Mouse (Mus musculus) megakaryocyte, embryonic 14.5 days (primary cell): ENCODE data around the gene Tra2b. TPM values are rescaled to one million over a fixed set of nuclear protein-coding genes. Genes with fewer than 3 reads are reported as not detected.
"Not testable (repeated sequence)": the region's sequence is repeated elsewhere in the genome, so short reads cannot be mapped to it uniquely, and the experiment has no call there.

Experiments
- H3K27me3 ChIP-seq: replicated peaks from 2 replicates; pipeline ENCODE3; 2012; ENCODE audit warnings: inconsistent platforms
- H3K36me3 ChIP-seq: replicated peaks from 2 replicates; pipeline ENCODE3; 2012; ENCODE audit warnings: low read length, inconsistent platforms, mixed read lengths
- H3K4me1 ChIP-seq: 2 replicates; pipeline ENCODE4 v1.6.1; 2012; ENCODE audit warnings: inconsistent platforms
- H3K4me3 ChIP-seq: replicated peaks from 2 replicates; pipeline ENCODE3; 2012; ENCODE audit warnings: moderate library complexity, mild to moderate bottlenecking, inconsistent platforms
- H3K9me3 ChIP-seq: 2 replicates; pipeline ENCODE4 v1.6.1; 2012; ENCODE audit warnings: inconsistent platforms
- FLI1 ChIP-seq: IDR thresholded peaks from 2 replicates; pipeline ENCODE4 v1.6.1; 2012; ENCODE audit warnings: low read length, inconsistent platforms, mixed read lengths
- GATA1 ChIP-seq: IDR thresholded peaks from 3 replicates; pipeline ENCODE4 v1.6.1; 2012; ENCODE audit warnings: mixed read lengths, low read length, inconsistent platforms, borderline replicate concordance
- polyA plus RNA-seq: library from polyadenylated mRNA; stranded (reverse); fragments of >175 nt; gene quantifications from 2 replicates; pipeline ENCODE4 v1.2.3, GENCODE M21; 2012; ENCODE audit warnings: low replicate concordance; ENCODE audit not compliant: insufficient read depth

The Tra2b gene
- polyA plus RNA-seq: 5.2 and 52.5 TPM in 2 replicates

GRCm38 (mm10) chr16:22265849-22266376 is at the start of gene Tra2b:
TSS of gene Tra2b (minus strand) at chr16:22266005.
- Histone ChIP-seq H3K4me3 (peak within 1 kb of the TSS; percentile 96), H3K36me3 (peaks cover 2% of the 10 kb centered on the region), H3K9me3 (no peaks in the 10 kb centered on the region), H3K27me3 (no peaks in the 10 kb centered on the region), H3K4me1 (peaks cover 37% of the 10 kb centered on the region)
- TF ChIP-seq GATA1 (no peak), FLI1 (peak; percentile 98)

DNA sequence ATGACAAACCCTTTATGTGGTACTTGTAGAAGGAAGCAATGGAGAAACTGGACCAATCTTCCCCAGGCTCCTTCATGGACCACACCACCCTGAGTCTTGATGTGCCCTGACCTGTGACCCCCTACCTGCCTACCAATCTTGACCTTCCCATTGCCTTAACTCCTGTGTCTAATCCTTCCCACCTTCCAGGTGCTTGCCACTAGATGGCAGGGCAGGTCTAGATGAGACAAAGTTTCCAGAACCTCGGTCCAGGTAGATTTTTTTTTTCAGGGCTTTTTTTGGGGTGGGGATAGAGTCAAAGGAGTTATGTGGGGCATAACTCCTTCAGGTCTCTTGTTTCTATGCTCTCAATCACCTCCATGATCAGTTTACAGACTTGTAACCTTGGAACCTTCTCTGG is 44.8 kb upstream of the Tra2b start:
- Histone ChIP-seq H3K4me3 (no peak overlapping the region), H3K27me3 (peaks cover 19% of the 10 kb centered on the region), H3K36me3 (no peaks in the 10 kb centered on the region), H3K9me3 (no peaks in the 10 kb centered on the region), H3K4me1 (peaks cover 20% of the 10 kb centered on the region)
- TF ChIP-seq GATA1 (no peak), FLI1 (no peak)

GRCm38 (mm10) chr16:22302606-22303005 is 36.8 kb upstream of the Tra2b start:
- H3K36me3 ChIP-seq: no peaks in the 10 kb centered on the region
- no peak overlapping the region for H3K4me3 ChIP-seq
- peaks cover 33% of the 10 kb centered on the region for H3K27me3 ChIP-seq
- TF ChIP-seq FLI1: no peak
- TF ChIP-seq GATA1: no peak
- H3K4me1 ChIP-seq: peaks cover 11% of the 10 kb centered on the region
- H3K9me3 ChIP-seq: no peaks in the 10 kb centered on the region

DNA sequence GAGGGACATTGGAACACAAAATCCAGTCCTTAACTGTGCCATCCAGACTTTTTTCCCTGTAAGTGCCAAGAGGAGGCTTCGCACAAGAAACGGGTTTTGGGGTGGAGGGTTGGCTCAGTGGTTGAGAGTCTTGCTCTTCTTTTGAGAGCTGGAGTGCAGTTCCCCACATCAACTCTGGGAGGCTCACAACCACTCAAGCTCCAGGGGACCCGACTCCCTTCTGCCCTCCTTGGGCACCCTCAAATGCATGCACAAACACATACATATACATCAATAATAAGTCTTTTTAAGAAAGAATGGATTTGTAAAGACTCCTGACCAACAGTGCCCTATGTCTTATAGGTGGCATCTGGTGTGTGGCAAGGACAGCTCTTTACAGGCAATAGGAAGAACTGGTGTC is 35.6 kb upstream of the Tra2b start:
- no peaks in the 10 kb centered on the region for H3K9me3 ChIP-seq
- peaks cover 4% of the 10 kb centered on the region; the same call in 1 of the 2 replicates for H3K4me1 ChIP-seq
- peaks cover 37% of the 10 kb centered on the region for H3K27me3 ChIP-seq
- TF ChIP-seq FLI1 (no peak), GATA1 (no peak)
- H3K36me3 ChIP-seq: no peaks in the 10 kb centered on the region
- H3K4me3 ChIP-seq: no peak overlapping the region

DNA sequence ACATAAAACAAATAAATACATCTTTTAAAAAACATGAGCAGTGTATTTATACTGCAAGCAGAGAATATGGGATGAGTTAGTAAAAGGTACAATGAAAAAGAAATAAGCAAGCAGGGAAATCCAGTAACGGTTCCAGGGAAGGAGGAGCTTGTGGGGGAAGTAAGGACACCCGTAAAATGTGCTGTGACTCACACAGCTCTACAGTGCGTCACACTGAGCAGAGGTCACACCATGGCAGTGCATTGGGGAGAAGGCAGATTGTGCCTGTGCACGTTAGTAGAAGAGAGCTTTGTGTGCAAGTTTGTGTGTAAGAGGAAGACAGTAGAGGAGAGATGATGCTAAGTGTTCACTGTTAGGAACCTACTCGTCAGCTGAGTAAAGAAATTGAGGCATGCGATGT is 31.1 kb upstream of the Tra2b start:
- TF ChIP-seq FLI1: no peak
- TF ChIP-seq GATA1: no peak
- H3K4me1 ChIP-seq: peaks cover 4% of the 10 kb centered on the region; the same call in 1 of the 2 replicates
- H3K4me3 ChIP-seq: peak overlapping the region; percentile 35
- H3K9me3 ChIP-seq: 0 out of 2 replicates have a peak, but pooled peaks cover 3% of the 10 kb centered on the region
- peaks cover 32% of the 10 kb centered on the region for H3K27me3 ChIP-seq
- no peaks in the 10 kb centered on the region for H3K36me3 ChIP-seq

DNA sequence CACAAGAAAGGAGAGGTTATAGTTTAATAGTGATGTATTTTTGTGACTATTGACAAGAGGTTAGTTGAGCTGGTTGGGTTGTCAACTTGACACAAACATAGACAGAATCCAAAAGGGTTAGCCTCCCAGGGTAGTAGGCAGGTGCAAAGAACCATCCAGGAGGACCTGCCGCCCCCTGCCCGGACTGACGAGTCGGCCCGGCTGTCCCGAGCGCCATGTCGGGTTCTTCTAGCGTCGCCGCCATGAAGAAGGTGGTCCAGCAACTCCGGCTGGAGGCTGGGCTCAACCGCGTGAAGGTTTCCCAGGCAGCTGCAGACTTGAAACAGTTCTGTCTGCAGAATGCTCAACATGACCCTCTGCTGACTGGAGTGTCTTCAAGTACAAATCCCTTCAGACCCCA is 29.0 kb upstream of the Tra2b start:
- H3K36me3 ChIP-seq, H3K4me3 ChIP-seq, H3K4me1 ChIP-seq: not testable (repeated sequence)
- Histone ChIP-seq H3K9me3 (peaks cover 11% of the 10 kb centered on the region), H3K27me3 (peaks cover 19% of the 10 kb centered on the region)

DNA sequence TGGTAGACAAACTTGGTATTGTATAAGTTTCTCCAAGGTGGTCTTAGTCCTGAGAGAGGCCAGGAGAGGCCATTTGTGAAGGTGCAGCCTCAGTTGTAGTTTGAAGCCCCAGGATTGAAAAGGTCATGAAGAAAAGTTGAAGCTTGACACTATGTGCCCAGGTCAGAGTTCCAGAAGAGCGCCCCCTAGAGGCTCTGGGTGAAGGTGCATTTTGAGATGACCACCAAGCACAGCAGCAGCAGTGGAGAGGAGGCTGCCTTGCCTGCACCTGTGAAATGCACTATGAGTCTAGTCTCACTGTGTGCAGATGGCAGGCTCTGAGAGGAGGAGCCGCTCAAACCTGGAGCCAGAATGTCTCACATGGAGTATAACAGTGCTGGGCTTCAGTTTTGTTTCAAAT is 27.8 kb upstream of the Tra2b start:
- no peak for TF ChIP-seq FLI1
- no peak for TF ChIP-seq GATA1
- no peak overlapping the region for H3K4me3 ChIP-seq
- H3K4me1 ChIP-seq: peaks cover 4% of the 10 kb centered on the region; the same call in 1 of the 2 replicates
- peaks cover 11% of the 10 kb centered on the region for H3K9me3 ChIP-seq
- peaks cover 11% of the 10 kb centered on the region for H3K27me3 ChIP-seq
- H3K36me3 ChIP-seq: no peaks in the 10 kb centered on the region

DNA sequence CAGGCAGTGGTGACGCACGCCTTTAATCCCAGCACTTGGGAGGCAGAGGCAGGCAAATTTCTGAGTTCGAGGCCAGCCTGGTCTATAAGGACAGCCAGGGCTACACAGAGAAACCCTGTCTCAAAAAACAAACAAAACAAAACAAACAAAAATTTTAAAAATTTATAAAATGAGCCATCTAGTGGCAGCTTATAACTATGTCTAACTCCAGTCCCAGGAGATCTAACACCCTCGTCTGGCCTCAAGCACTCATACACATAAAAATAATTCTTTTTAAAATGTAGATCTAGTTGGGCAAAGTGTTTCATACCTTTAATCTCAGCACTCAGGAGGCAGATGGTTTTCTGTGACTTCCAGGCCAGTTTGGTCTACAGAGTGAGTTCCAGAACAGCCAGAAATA is 26.6 kb upstream of the Tra2b start:
- peaks cover 11% of the 10 kb centered on the region for H3K9me3 ChIP-seq
- no peak overlapping the region for H3K4me3 ChIP-seq
- no peaks in the 10 kb centered on the region for H3K36me3 ChIP-seq
- H3K4me1 ChIP-seq: peaks cover 4% of the 10 kb centered on the region; the same call in 1 of the 2 replicates
- TF ChIP-seq GATA1 (no peak), FLI1 (no peak)
- peaks cover 7% of the 10 kb centered on the region for H3K27me3 ChIP-seq

DNA sequence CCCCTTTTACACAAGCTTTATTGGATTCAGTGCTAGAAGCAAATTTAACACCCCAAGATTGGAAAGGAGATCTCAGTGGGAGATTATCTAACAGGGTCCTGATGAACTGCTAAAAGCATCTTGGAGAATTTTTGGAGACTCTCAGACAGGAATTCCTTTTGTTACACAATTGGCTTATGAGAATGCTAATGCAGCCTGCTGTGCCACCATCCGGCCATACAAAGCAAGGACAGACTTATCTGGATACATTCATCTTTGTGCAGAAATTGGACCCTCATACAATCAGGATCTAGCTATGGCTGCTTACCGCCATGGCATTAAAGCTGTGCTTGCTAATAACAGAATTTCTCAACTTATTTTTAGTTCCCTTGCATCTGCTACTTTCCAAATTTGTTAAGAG is 23.8 kb upstream of the Tra2b start:
- Histone ChIP-seq H3K9me3 (peaks cover 11% of the 10 kb centered on the region), H3K4me3 (no peak overlapping the region), H3K4me1 (no peaks in the 10 kb centered on the region), H3K27me3 (no peaks in the 10 kb centered on the region), H3K36me3 (no peaks in the 10 kb centered on the region)
- TF ChIP-seq FLI1: no peak
- TF ChIP-seq GATA1: no peak

DNA sequence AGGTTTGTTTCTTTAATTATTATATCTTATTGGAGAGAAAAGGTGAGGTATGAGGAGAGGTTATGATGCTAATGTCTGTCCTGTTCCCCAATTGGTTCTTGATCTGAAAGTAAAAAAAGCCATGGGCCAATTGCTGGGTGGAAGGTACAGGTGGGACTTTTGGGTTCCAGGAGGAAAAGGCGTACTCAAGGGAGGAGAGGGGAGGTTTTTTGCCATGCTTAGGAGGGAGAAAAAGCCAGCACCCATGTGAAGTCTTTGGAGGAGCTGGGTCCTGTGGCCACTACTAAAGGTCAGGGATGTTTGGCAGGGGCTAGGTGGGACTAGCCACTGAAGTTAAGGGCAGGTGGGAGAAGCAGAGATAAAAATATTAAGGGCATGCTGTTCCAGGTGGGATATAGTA is 21.2 kb upstream of the Tra2b start:
- Histone ChIP-seq H3K4me3 (no peak overlapping the region), H3K4me1 (peaks cover 3% of the 10 kb centered on the region; the same call in 1 of the 2 replicates), H3K27me3 (no peaks in the 10 kb centered on the region), H3K9me3 (peaks cover 25% of the 10 kb centered on the region), H3K36me3 (no peaks in the 10 kb centered on the region)
- TF ChIP-seq GATA1 (no peak), FLI1 (no peak)

DNA sequence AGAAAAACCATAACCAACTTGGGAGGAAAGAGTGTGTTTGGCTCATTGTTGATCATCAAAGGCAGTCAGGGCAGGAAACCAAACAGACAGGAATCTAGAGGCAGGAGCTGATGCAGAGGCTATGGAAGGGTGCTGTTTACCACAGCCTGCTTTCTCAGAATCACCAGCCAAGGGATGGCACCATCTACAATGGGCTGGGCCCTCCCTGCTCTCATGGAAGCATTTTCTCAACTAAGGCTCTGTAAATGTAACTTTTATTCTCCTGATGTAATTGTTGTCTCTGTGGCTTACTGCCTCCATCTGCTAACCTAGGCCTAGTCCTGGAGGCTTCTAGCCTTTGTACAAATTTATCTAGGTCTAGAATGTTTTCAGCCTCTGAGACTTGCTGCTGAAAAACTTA is 10.7 kb upstream of the Tra2b start:
- peaks cover 62% of the 10 kb centered on the region for H3K9me3 ChIP-seq
- no peak overlapping the region for H3K4me3 ChIP-seq
- H3K27me3 ChIP-seq: no peaks in the 10 kb centered on the region
- H3K36me3 ChIP-seq: no peaks in the 10 kb centered on the region
- H3K4me1 ChIP-seq: peaks cover 11% of the 10 kb centered on the region
- no peak for TF ChIP-seq GATA1
- no peak for TF ChIP-seq FLI1
